In genomic region chr3:136865176-136865859, GRCm38 (mm10) we compare ENCODE assay signal across 16 mouse cellular contexts.
"Had no signal": no experiment of that assay in that cellular context is flagged by ENCODE, and none has a peak within 500 bp of the region (broad histone marks: within the 10 kb centered on the region; RNA-seq: fewer than 3 reads in every experiment).

No protein-coding gene starts in this region.

- H3K4me3 ChIP-seq: liver, embryonic 13.5 days; liver, embryonic 15.5 days; megakaryocyte, embryonic 14.5 days; midbrain, embryonic 13.5 days; neural tube, embryonic 12.5 days; stomach, embryonic 15.5 days had no signal

- DNase-seq: liver, embryonic 13.5 days; liver, postnatal 0 days; lung, adult 2 months; lung, postnatal 14 days; right cerebral cortex, postnatal 14 days; thymus, adult 2 months; thymus, postnatal 25 days; thymus, postnatal 4 days had no signal

- H3K9ac ChIP-seq: liver, embryonic 13.5 days; liver, embryonic 15.5 days; liver, postnatal 0 days; midbrain, embryonic 13.5 days; neural tube, embryonic 12.5 days; stomach, embryonic 15.5 days had no signal

- H3K36me3 ChIP-seq: liver, embryonic 13.5 days; liver, embryonic 15.5 days; midbrain, embryonic 13.5 days; neural tube, embryonic 12.5 days; stomach, embryonic 15.5 days had no signal

- H3K4me1 ChIP-seq: liver, embryonic 13.5 days; liver, embryonic 15.5 days; neural tube, embryonic 12.5 days; stomach, embryonic 15.5 days had no signal

- H3K9me3 ChIP-seq: liver, embryonic 13.5 days; liver, embryonic 15.5 days; megakaryocyte, embryonic 14.5 days; midbrain, embryonic 13.5 days; neural tube, embryonic 12.5 days; stomach, embryonic 15.5 days had no signal

- ATAC-seq: liver, postnatal 0 days; midbrain, embryonic 13.5 days had no signal

- H3K27me3 ChIP-seq: liver, embryonic 13.5 days; liver, embryonic 15.5 days; megakaryocyte, embryonic 14.5 days; midbrain, embryonic 13.5 days; neural tube, embryonic 12.5 days; stomach, embryonic 15.5 days had no signal

- H3K27ac ChIP-seq: liver, embryonic 13.5 days; liver, embryonic 15.5 days; macrophage; midbrain, embryonic 13.5 days; neural tube, embryonic 12.5 days; stomach, embryonic 15.5 days; stomach, postnatal 0 days had no signal

- H3K4me2 ChIP-seq: liver, embryonic 13.5 days; liver, embryonic 15.5 days; midbrain, embryonic 11.5 days; midbrain, embryonic 13.5 days; neural tube, embryonic 12.5 days; stomach, embryonic 15.5 days had no signal
